Mouse (Mus musculus): Measurements from ENCODE around the gene Galp. TPM values are rescaled to one million over a fixed set of nuclear protein-coding genes. Genes with fewer than 3 reads are reported as not detected.
"Not testable (repeated sequence)": the region's sequence is repeated elsewhere in the genome, so short reads cannot be mapped to it uniquely, and the experiment has no call there.

The Galp gene
- polyA plus RNA-seq, 1 experiment from 2014 or later: not detected

DNA sequence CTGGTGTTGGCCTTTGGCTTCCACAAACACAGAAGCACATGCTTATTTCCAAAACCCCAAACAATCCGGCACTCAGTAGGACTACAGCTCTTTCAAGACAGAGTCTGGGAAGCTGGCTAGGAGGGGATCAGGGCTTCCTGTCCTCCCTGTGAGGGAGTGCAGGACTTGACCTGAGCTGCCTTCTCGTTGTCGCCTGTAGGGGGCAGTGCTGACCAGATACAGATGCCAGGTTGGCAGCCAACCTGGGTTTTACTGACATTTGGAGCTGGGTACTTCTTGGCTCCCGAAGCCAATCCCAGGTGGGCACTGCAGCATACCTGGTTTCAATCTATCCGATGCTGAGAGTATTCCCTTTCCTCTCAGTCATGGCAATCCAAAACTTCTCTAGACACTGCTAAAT is 16.3 kb downstream of the Galp start:
- H3K9ac ChIP-seq: no peak overlapping the region
- H3K9me3 ChIP-seq: peaks cover 5% of the 10 kb centered on the region; the same call in 1 of the 2 replicates
- no peak overlapping the region for H3K4me3 ChIP-seq
- no peak overlapping the region for H3K4me2 ChIP-seq
- no peak for ATAC-seq (ENCODE audit: extremely low read depth, insufficient number of reproducible peaks, low FRiP score, low TSS enrichment)
- 41% methylated on average over 5 of the region's 5 CpGs for WGBS
- no peaks in the 10 kb centered on the region for H3K36me3 ChIP-seq
- H3K27me3 ChIP-seq (replicated peaks): no peaks in the 10 kb centered on the region
- H3K4me1 ChIP-seq: no peaks in the 10 kb centered on the region
- H3K27ac ChIP-seq (replicated peaks): no peak overlapping the region

DNA sequence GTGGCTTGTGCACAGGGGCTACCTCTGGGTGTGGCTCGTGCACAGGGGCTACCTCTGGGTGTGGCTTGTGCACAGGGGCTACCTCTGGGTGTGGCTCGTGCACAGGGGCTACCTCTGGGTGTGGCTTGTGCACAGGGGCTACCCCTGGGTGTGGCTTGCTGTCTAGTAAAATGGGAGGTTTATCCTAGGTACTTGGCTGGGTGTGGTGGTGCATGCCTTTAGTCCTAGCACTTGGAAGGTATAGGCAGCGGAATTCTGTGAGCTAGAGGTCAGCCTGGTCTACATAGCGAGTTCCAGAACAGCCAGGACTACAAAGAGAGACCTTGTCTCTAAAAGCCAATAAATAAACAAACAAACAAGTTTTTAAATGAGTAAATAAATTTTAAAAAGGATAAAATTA is 17.8 kb downstream of the Galp start:
- H3K27ac ChIP-seq (replicated peaks); ATAC-seq (ENCODE audit: extremely low read depth, insufficient number of reproducible peaks, low FRiP score, low TSS enrichment); H3K4me2 ChIP-seq; H3K27me3 ChIP-seq (replicated peaks); H3K9ac ChIP-seq; H3K4me1 ChIP-seq; H3K36me3 ChIP-seq; H3K9me3 ChIP-seq; H3K4me3 ChIP-seq: not testable (repeated sequence)
- 65% methylated on average over 4 of the region's 4 CpGs for WGBS

DNA sequence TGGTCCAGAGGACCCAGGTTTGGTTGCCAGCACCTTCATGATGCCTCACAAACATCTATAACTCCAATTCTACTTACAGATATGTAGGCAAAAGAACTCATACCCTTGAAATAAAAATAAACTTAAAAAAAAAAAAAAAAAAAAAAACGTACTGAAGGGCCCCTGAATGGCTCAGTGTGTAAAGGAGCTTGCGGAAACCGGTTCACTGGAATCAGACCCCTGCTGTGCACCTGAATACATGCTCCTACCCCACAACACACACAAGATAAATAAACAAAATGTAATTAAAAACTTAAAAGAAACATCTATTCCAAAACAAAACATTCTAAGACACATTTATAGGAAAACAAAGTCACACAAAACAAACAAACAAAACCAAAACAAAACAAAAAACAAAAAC is 23.3 kb downstream of the Galp start:
- 50% methylated on average over 3 of the region's 3 CpGs for WGBS
- Histone ChIP-seq H3K4me2 (no peak overlapping the region), H3K27me3 (replicated peaks) (no peaks in the 10 kb centered on the region), H3K4me3 (no peak overlapping the region), H3K36me3 (no peaks in the 10 kb centered on the region), H3K27ac (replicated peaks) (no peak overlapping the region), H3K9me3 (no peaks in the 10 kb centered on the region; the same call in 1 of the 2 replicates), H3K9ac (no peak overlapping the region), H3K4me1 (no peaks in the 10 kb centered on the region)
- no peak for ATAC-seq (ENCODE audit: extremely low read depth, insufficient number of reproducible peaks, low FRiP score, low TSS enrichment)

- WGBS: 86% methylated on average over 12 of the region's 12 CpGs
- Histone ChIP-seq H3K27ac (replicated peaks) (no peak within 1 kb of the TSS), H3K4me1 (no peaks in the 10 kb centered on the region), H3K27me3 (replicated peaks) (no peaks in the 10 kb centered on the region), H3K9me3 (no peaks in the 10 kb centered on the region; the same call in 1 of the 2 replicates), H3K9ac (no peak within 1 kb of the TSS), H3K4me3 (no peak within 1 kb of the TSS), H3K36me3 (no peaks in the 10 kb centered on the region), H3K4me2 (no peak within 1 kb of the TSS)
- no peak for ATAC-seq (ENCODE audit: extremely low read depth, insufficient number of reproducible peaks, low FRiP score, low TSS enrichment)
Observed at GRCm38 (mm10) chr7:6221978-6222377, 25.1 kb downstream of the Galp start, which contains the start of gene Zscan5b. Gene Zscan5b, plus strand, starts transcription at chr7:6222278.

- not testable (repeated sequence) for H3K4me1 ChIP-seq; H3K27me3 ChIP-seq (replicated peaks); H3K4me2 ChIP-seq; H3K4me3 ChIP-seq; ATAC-seq (ENCODE audit: extremely low read depth, insufficient number of reproducible peaks, low FRiP score, low TSS enrichment); H3K27ac ChIP-seq (replicated peaks); H3K9ac ChIP-seq; H3K36me3 ChIP-seq
- H3K9me3 ChIP-seq: peaks cover 16% of the 10 kb centered on the region
- WGBS: 55% methylated on average over 8 of the region's 8 CpGs
Observed at GRCm38 (mm10) chr7:6228491-6228890, 31.6 kb downstream of the Galp start.

GRCm38 (mm10) chr7:6239787-6240186 is 42.9 kb downstream of the Galp start:
- Histone ChIP-seq H3K9ac (no peak overlapping the region), H3K4me2 (no peak overlapping the region), H3K4me1 (no peaks in the 10 kb centered on the region), H3K36me3 (no peaks in the 10 kb centered on the region), H3K9me3 (no peaks in the 10 kb centered on the region), H3K4me3 (no peak overlapping the region), H3K27me3 (replicated peaks) (0 out of 2 replicates have a peak, but pooled peaks cover 5% of the 10 kb centered on the region), H3K27ac (replicated peaks) (no peak overlapping the region)
- 44% methylated on average over 11 of the region's 11 CpGs for WGBS
- ATAC-seq (ENCODE audit: extremely low read depth, insufficient number of reproducible peaks, low FRiP score, low TSS enrichment): no peak

GRCm38 (mm10) chr7:6240841-6241425 is 44.0 kb downstream of the Galp start:
- 6% methylated on average over 1 of the region's 1 CpGs for WGBS
- H3K4me1 ChIP-seq; H3K4me3 ChIP-seq; H3K36me3 ChIP-seq; H3K9me3 ChIP-seq; H3K27me3 ChIP-seq (replicated peaks); ATAC-seq (ENCODE audit: extremely low read depth, insufficient number of reproducible peaks, low FRiP score, low TSS enrichment); H3K27ac ChIP-seq (replicated peaks); H3K4me2 ChIP-seq; H3K9ac ChIP-seq: not testable (repeated sequence)

DNA sequence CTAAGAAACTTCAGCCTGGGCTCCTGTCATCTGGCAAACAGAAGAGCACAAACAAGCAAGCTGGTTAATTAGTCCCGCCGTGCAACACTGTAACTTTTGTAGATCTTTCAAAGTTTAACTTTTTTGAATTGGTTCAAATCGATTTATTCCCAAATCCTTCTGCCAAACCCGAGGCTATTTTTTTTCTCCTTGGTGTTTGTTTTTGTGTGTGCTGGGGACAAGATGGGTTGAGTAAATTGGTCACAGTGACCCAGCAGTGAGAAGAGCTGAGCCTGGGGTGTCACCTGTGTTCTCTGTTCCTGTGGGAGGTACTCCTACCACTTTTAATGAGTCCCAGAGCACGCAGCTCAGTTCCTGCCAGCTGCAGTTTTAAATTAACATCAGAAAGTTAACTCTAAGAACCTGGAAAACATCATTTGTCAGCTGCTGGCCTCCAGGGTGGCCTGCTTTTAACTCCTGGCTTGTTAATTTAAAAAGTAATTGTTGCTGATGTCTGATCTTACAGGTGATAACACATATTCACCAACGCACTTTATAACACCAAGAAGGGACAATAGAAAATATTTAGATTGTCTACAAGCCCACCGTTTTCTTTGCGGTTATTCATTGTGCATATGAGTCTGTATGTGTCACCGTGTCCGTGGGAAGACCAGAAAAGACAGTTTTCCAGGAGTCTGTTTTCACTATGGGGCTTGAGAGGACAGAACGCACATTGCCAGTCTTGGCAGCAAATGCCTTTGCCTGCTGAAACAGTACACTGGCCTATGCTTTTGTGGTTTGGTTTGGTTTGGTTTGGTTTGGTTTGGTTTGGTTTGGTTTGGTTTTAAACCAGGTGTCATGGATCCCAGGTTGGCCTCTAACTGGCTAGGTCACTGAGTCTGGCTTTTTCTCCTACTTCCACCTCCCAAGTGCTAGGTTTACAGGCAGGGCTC is 47.7 kb downstream of the Galp start:
- no peak overlapping the region for H3K9ac ChIP-seq
- no peak overlapping the region for H3K27ac ChIP-seq (replicated peaks)
- no peak overlapping the region for H3K4me2 ChIP-seq
- ATAC-seq (ENCODE audit: extremely low read depth, insufficient number of reproducible peaks, low FRiP score, low TSS enrichment): no peak
- no peaks in the 10 kb centered on the region for H3K4me1 ChIP-seq
- H3K27me3 ChIP-seq (replicated peaks): 0 out of 2 replicates have a peak, but pooled peaks cover 3% of the 10 kb centered on the region
- 39% methylated on average over 11 of the region's 11 CpGs for WGBS
- H3K9me3 ChIP-seq: no peaks in the 10 kb centered on the region
- no peak overlapping the region for H3K4me3 ChIP-seq
- H3K36me3 ChIP-seq: no peaks in the 10 kb centered on the region

GRCm38 (mm10) chr7:6252410-6252809 is 55.5 kb downstream of the Galp start, which contains the start of gene Epp13:
Gene Epp13, plus strand, starts transcription at chr7:6252710.
- no peaks in the 10 kb centered on the region for H3K4me1 ChIP-seq
- H3K4me2 ChIP-seq: no peak within 1 kb of the TSS
- H3K27me3 ChIP-seq (replicated peaks): no peaks in the 10 kb centered on the region
- no peaks in the 10 kb centered on the region for H3K9me3 ChIP-seq
- no peaks in the 10 kb centered on the region for H3K36me3 ChIP-seq
- WGBS: 69% methylated on average over 6 of the region's 6 CpGs
- H3K27ac ChIP-seq (replicated peaks): no peak within 1 kb of the TSS
- no peak within 1 kb of the TSS for H3K4me3 ChIP-seq
- no peak for ATAC-seq (ENCODE audit: extremely low read depth, insufficient number of reproducible peaks, low FRiP score, low TSS enrichment)
- no peak within 1 kb of the TSS for H3K9ac ChIP-seq

DNA sequence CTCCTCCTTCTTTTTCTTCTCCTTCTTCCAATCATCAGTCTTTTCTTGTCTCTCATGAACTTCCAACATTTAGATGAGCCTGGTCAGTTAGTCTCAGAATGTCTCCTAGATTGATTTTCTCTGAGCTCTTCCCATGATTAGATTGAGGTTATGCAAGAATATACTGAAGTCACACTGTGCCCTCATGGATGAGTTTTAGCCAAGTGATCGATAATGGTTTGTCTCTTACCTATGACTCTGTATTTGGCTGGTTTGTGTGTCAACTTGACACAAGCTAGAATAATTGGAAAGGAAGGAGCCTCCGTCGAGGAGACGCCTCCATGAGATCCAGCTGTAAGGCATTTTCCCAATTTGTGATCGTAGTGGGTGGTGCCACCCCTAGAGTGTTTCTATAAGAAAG is 57.6 kb downstream of the Galp start:
- Histone ChIP-seq H3K9ac (no peak overlapping the region), H3K4me1 (no peaks in the 10 kb centered on the region), H3K27ac (replicated peaks) (no peak overlapping the region), H3K4me2 (no peak overlapping the region), H3K9me3 (no peaks in the 10 kb centered on the region), H3K4me3 (no peak overlapping the region), H3K36me3 (no peaks in the 10 kb centered on the region), H3K27me3 (replicated peaks) (no peaks in the 10 kb centered on the region)
- ATAC-seq (ENCODE audit: extremely low read depth, insufficient number of reproducible peaks, low FRiP score, low TSS enrichment): no peak
- 85% methylated on average over 5 of the region's 5 CpGs for WGBS

DNA sequence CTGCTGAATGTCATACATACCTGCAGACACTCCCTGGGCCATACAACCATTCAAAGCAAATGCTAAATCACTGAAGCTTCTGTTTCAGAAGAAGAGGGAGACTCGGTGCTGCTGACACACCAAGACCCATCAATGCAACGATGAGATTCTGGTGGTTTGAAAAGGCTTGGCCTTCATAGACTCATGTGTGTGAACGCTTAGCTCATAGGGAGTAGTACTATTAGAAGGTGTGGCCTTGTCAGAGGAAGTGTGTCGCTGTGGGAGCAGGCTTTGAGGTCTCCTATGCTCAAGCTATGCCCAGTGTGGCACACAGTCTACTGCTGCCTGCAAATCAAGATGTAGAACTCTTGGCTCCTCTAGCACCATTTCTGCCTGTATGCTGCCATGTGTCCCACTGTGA is 60.5 kb downstream of the Galp start:
- no peaks in the 10 kb centered on the region for H3K4me1 ChIP-seq
- no peak for ATAC-seq (ENCODE audit: extremely low read depth, insufficient number of reproducible peaks, low FRiP score, low TSS enrichment)
- H3K27ac ChIP-seq (replicated peaks): no peak overlapping the region
- 76% methylated on average over 4 of the region's 4 CpGs for WGBS
- no peak overlapping the region for H3K4me3 ChIP-seq
- H3K27me3 ChIP-seq (replicated peaks): no peaks in the 10 kb centered on the region
- H3K9ac ChIP-seq: no peak overlapping the region
- H3K4me2 ChIP-seq: no peak overlapping the region
- no peaks in the 10 kb centered on the region for H3K36me3 ChIP-seq
- no peaks in the 10 kb centered on the region for H3K9me3 ChIP-seq
